Mouse (Mus musculus) neural tube, embryonic 15.5 days (tissue): Measurements from ENCODE around the gene Fbxl15. TPM values are rescaled to one million over a fixed set of nuclear protein-coding genes. Genes with fewer than 3 reads are reported as not detected.

Experiments used
- ATAC-seq: fragments of 200-750 bp; cut with Nextera tagmentation; 2 replicates; pipeline ENCODE4 v1.8.0; 2017; ENCODE audit warnings: mild to moderate bottlenecking, moderate TSS enrichment, moderate library complexity; ENCODE audit not compliant: low FRiP score
- H3K27ac ChIP-seq: fragments of 300-500 bp; sonication (generic); replicated peaks from 2 replicates; pipeline ENCODE4 v1.5.1; 2015; ENCODE audit warnings: mild to moderate bottlenecking, inconsistent platforms
- H3K27me3 ChIP-seq: fragments of 300-500 bp; sonication (generic); replicated peaks from 2 replicates; pipeline ENCODE4 v1.6.1; 2015; ENCODE audit warnings: inconsistent platforms
- H3K36me3 ChIP-seq: fragments of 300-500 bp; sonication (generic); 2 replicates; pipeline ENCODE4 v1.6.1; 2015; ENCODE audit warnings: inconsistent platforms
- H3K4me1 ChIP-seq: fragments of 300-500 bp; sonication (generic); 2 replicates; pipeline ENCODE4 v1.6.1; 2015; ENCODE audit warnings: inconsistent platforms
- H3K4me2 ChIP-seq: fragments of 300-500 bp; sonication (generic); 2 replicates; pipeline ENCODE4 v1.6.1; 2015; ENCODE audit warnings: inconsistent platforms, mild to moderate bottlenecking, moderate library complexity
- H3K4me3 ChIP-seq: fragments of 300-500 bp; sonication (generic); replicated peaks from 2 replicates; pipeline ENCODE4 v1.5.1; 2015; ENCODE audit warnings: mild to moderate bottlenecking, inconsistent platforms
- H3K9ac ChIP-seq: fragments of 300-500 bp; sonication (generic); replicated peaks from 2 replicates; pipeline ENCODE4 v1.6.1; 2015; ENCODE audit warnings: mild to moderate bottlenecking, inconsistent platforms
- H3K9me3 ChIP-seq: fragments of 300-500 bp; sonication (generic); replicated peaks from 2 replicates; pipeline ENCODE4 v1.6.1; 2016; ENCODE audit warnings: inconsistent platforms
- WGBS: fragments of 180-500 bp; shearing (Covaris S2); methylation state at CpG from one replicate; pipeline ENCODE4 v1.1.7; 2015; ENCODE audit warnings: mixed read lengths; 5-methylcytosine and 5-hydroxymethylcytosine counted together
- polyA plus RNA-seq: library from polyadenylated mRNA; unstranded; fragments of >200 nt; fragmentation: Nextera tagmentation; extraction: Ambion mirVana; gene quantifications from 2 replicates; pipeline ENCODE4 v1.2.1, GENCODE M21; 2015

Gene Fbxl15
- polyA plus RNA-seq, 1 experiment from 2014 or later, result 52.3 TPM

DNA sequence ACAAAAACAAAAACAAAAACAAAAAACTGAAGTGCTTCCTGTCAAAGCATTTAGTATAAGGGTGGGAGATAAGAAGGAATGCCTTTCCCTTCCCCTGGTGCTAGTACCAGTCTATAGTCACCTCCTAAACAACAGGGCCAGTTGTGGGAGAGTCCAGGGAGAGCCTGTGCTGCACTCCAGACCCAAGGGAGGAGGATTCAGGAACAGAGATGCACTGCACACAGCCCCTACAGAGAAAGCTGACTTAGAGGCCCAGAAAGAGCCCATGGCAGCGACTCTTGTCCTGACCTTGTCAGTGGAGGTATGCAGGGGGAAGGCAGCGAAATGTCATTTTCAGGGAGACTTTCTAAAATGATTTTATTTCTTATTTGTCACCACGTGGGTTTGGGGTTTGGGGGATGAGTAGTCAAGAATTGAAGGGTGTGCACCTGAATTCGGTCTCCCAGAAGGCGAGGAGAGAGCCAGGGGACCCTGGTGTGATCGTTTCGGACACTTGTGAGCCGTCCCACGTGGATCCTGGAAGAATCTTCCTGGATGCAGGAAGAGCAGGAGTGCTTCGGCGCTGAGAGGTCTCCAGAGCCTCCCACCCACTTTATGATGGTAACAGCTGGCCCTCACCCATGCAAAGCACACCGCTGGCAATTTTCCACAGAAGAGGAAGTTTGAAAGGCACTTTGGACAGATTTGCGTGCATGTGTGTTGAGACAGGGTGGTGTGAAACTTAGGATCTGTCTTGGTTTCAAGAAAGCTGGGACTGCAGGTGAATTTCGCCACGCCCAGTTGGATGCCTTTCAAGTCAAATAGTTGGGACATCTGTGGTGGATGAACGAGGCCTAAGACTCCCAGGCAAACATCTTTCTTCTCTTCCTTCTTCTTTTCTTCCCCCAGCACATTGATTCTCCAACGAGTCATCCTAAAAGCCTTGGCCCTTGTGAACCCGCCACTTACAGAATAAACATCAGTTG is 24.5 kb upstream of the Fbxl15 start:
- Histone ChIP-seq H3K4me3 (peak overlapping the region; percentile 47), H3K4me1 (peaks cover 30% of the 10 kb centered on the region), H3K36me3 (no peaks in the 10 kb centered on the region), H3K9ac (0 out of 2 replicates have a peak overlapping the region, but pooled peaks have one; percentile 47), H3K27ac (no peak overlapping the region), H3K27me3 (peaks cover 41% of the 10 kb centered on the region), H3K9me3 (no peaks in the 10 kb centered on the region), H3K4me2 (peak overlapping the region; percentile 93)
- ATAC-seq, result no peak
- WGBS, result 59% methylated on average over 18 of the region's 18 CpGs

DNA sequence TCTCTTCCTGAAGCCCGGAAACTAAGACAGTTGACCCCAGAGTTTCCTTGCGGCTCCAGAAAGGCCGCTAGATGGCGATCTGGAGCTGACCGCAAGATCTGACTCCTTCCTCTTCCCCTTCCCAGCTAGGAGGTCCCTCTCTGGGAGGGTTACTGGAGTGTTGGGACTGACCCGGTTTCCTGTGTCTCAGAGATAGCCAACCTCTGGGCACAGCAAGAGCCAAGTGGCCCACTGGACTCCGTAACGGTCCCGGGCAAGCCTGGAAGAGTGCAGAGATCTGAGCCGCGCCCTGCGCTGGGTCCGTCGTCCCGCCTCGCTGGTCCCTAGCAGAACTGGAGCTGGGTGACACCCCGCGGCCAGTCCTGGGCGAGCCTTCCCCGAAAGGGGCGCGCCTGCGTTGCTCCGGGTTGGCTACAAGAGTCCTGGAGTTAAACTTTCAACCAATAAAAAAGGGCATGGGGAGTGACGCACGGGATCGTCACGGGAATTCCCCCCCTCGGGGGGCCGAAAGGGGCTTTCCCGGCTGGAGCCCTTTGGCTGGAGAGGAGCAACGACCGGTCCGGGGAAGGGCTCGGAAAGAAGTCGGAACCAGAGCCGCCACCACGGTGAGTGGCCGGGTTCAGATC is 23.7 kb upstream of the Fbxl15 start, which contains the start of gene Nfkb2:
Nfkb2 (plus strand) TSS at position 105 of the 626 bp plus-strand sequence.
- H3K9ac ChIP-seq, result peak within 1 kb of the TSS; percentile 47
- peaks cover 42% of the 10 kb centered on the region for H3K27me3 ChIP-seq
- WGBS, result under 1% methylated on average over 39 of the region's 39 CpGs
- no peaks in the 10 kb centered on the region for H3K36me3 ChIP-seq
- H3K4me1 ChIP-seq, result peaks cover 37% of the 10 kb centered on the region
- H3K27ac ChIP-seq, result peak within 1 kb of the TSS; percentile 68
- ATAC-seq, result peak; percentile 67
- H3K9me3 ChIP-seq, result no peaks in the 10 kb centered on the region
- H3K4me2 ChIP-seq, result peak within 1 kb of the TSS; percentile 93
- H3K4me3 ChIP-seq, result peak within 1 kb of the TSS; percentile 47

DNA sequence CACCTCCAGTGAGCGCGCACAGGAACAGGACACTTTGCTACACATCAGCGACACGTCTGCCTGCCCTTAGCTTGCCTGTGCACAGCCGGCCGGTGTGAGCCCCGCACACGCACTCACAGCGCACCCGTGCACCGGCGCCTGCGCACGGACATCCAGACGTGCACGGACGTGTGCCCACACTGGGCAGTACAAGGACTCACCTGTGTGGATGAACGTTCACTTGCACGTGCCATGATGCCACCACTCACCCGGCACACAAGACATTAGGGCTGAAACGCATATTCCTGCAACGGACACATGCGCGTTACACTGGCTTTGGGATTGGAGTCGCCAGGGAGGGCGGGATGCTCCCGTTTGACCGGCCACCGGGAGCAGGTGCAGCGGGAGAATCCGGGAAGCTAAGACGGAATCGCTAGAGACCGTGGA is 23.1 kb upstream of the Fbxl15 start:
- Histone ChIP-seq H3K36me3 (no peaks in the 10 kb centered on the region), H3K27ac (peak overlapping the region; percentile 62), H3K4me2 (peak overlapping the region; percentile 93), H3K9ac (peak overlapping the region; percentile 44), H3K27me3 (peaks cover 42% of the 10 kb centered on the region), H3K9me3 (no peaks in the 10 kb centered on the region), H3K4me3 (peak overlapping the region; percentile 47), H3K4me1 (peaks cover 39% of the 10 kb centered on the region)
- no peak for ATAC-seq
- WGBS, result under 1% methylated on average over 34 of the region's 34 CpGs

DNA sequence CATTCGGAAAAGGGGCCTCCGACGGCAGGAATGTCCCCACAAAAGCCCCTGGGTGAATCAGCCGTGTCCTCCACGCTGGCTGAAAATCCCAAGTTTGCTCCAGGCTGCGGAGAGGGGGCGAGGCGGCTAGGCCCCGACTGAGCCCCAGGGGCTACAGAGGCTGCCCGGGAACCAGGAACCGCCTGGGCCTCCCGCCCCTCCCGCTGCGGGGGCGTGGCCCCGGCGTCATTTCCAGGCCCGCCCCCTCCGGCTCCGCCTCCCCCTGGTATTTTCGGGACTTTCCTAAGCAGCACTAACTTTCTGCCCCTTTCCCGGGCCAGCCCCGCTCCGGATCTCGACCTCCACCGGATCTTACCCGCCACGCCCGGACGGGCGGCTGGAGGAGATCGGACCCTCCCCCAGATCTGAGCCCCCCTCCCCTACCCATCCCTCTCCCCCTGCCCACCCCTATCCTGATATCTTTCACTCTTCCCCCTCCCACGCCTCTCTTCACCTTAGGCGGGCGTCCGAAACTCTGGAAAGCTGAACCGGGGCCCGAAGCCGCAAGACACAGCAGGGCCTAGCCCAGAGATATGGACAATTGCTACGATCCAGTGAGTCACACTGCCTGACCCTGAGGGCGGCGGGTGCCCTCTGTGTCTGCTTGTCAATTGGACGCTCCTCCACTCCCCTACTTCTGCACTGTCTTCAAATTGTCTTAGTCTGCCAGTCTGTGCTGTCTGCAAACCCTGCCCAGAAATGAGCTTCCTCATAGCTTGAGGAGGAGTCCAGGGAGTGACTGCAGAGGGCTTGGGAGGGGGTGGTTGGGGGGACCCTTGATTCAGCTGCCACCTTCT is 22.3 kb upstream of the Fbxl15 start:
- H3K27ac ChIP-seq, result no peak overlapping the region
- ATAC-seq, result no peak
- peaks cover 39% of the 10 kb centered on the region for H3K4me1 ChIP-seq
- peak overlapping the region; percentile 44 for H3K9ac ChIP-seq
- H3K36me3 ChIP-seq, result no peaks in the 10 kb centered on the region
- H3K4me3 ChIP-seq, result peak overlapping the region; percentile 47
- H3K9me3 ChIP-seq, result no peaks in the 10 kb centered on the region
- H3K4me2 ChIP-seq, result peak overlapping the region; percentile 93
- peaks cover 42% of the 10 kb centered on the region for H3K27me3 ChIP-seq
- 2% methylated on average over 41 of the region's 43 CpGs for WGBS

DNA sequence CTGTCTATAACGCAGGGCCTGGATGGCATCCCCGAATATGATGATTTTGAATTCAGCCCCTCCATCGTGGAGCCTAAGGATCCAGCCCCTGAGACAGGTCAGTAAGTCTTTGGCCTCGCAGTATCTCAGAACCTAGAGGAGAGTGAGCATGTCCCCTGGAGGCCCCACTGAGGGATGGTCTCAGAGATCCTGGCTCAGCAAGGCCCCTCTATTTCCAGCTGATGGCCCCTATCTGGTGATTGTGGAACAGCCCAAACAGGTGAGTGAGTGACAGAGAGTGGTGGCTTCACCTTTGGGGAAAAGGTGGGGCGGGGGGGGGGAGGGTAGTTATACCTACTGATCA is 21.7 kb upstream of the Fbxl15 start:
- peak overlapping the region; percentile 93 for H3K4me2 ChIP-seq
- H3K9ac ChIP-seq, result 0 out of 2 replicates have a peak overlapping the region, but pooled peaks have one; percentile 44
- no peaks in the 10 kb centered on the region for H3K9me3 ChIP-seq
- WGBS, result 56% methylated on average over 5 of the region's 5 CpGs
- ATAC-seq, result no peak
- H3K4me3 ChIP-seq, result peak overlapping the region; percentile 47
- H3K4me1 ChIP-seq, result peaks cover 39% of the 10 kb centered on the region
- no peak overlapping the region for H3K27ac ChIP-seq
- H3K36me3 ChIP-seq, result peaks cover 2% of the 10 kb centered on the region; the same call in 1 of the 2 replicates
- peaks cover 42% of the 10 kb centered on the region for H3K27me3 ChIP-seq

DNA sequence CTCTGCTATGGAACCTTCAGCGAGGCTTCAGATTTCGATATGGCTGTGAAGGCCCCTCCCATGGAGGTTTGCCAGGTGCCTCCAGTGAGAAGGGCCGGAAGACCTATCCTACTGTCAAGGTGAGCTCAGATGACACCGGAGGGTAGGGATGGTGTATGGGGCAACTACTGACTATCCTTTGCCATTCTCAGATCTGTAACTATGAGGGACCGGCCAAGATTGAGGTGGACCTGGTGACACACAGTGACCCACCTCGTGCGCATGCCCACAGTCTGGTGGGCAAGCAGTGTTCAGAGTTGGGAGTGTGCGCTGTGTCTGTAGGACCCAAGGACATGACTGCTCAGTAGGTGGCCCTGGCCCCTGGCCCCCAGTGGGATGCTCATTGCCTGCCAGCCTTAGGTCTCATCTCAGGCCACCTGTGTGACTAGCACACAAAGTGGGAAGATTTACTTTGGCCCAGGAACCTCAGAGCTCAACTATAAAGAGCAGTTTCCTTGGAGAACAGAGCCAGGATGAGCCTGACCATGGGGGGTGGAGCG is 21.2 kb upstream of the Fbxl15 start:
- H3K4me2 ChIP-seq, result no peak overlapping the region
- no peak overlapping the region for H3K4me3 ChIP-seq
- peaks cover 42% of the 10 kb centered on the region for H3K27me3 ChIP-seq
- no peak overlapping the region for H3K27ac ChIP-seq
- no peak overlapping the region for H3K9ac ChIP-seq
- WGBS, result 88% methylated on average over 9 of the region's 9 CpGs
- peaks cover 8% of the 10 kb centered on the region; the same call in 1 of the 2 replicates for H3K36me3 ChIP-seq
- no peak for ATAC-seq
- no peaks in the 10 kb centered on the region for H3K9me3 ChIP-seq
- peaks cover 39% of the 10 kb centered on the region for H3K4me1 ChIP-seq

DNA sequence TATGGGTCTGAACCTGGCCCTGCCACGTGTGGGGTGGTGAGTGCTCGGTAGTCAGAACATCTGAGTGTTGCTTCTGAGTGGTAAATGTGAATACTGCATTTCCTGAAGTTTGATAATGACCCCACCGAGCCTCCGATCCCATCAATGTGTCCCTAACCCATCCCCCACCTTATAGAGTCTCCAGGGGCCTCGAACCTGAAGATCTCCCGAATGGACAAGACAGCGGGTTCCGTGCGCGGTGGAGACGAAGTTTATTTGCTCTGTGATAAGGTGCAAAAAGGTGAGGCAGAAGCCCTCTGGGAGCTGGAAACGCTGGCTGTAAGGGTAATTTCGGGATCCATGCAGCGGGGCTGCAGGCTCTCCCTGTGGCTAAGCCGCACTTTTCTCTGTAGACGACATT is 20.2 kb upstream of the Fbxl15 start:
- H3K9ac ChIP-seq, result no peak overlapping the region
- peaks cover 39% of the 10 kb centered on the region for H3K4me1 ChIP-seq
- H3K4me2 ChIP-seq, result no peak overlapping the region
- peaks cover 16% of the 10 kb centered on the region for H3K36me3 ChIP-seq
- H3K9me3 ChIP-seq, result no peaks in the 10 kb centered on the region
- peaks cover 47% of the 10 kb centered on the region for H3K27me3 ChIP-seq
- WGBS, result 79% methylated on average over 16 of the region's 16 CpGs
- H3K27ac ChIP-seq, result no peak overlapping the region
- no peak for ATAC-seq
- H3K4me3 ChIP-seq, result no peak overlapping the region

DNA sequence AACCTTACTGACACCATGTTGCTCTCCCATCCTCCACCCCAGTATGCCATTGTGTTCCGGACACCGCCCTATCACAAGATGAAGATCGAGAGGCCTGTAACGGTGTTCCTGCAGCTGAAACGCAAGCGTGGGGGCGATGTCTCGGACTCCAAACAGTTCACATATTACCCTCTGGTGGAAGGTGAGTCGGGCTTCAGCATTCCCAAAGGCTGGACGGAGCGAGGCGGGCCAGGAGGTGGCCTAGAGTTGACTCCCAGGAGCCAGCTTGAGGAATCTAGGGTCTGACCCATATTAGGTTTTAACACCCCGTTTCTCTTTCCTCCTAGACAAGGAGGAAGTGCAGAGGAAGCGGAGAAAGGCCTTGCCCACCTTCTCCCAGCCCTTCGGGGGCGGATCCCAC is 19.7 kb upstream of the Fbxl15 start:
- 61% methylated on average over 16 of the region's 16 CpGs for WGBS
- peak overlapping the region; percentile 92 for H3K4me2 ChIP-seq
- no peaks in the 10 kb centered on the region for H3K9me3 ChIP-seq
- peak overlapping the region; percentile 58; the same call in 1 of the 2 replicates for H3K9ac ChIP-seq
- peaks cover 21% of the 10 kb centered on the region for H3K36me3 ChIP-seq
- H3K27me3 ChIP-seq, result peaks cover 51% of the 10 kb centered on the region
- H3K4me3 ChIP-seq, result peak overlapping the region; percentile 47
- ATAC-seq, result no peak
- H3K27ac ChIP-seq, result no peak overlapping the region
- H3K4me1 ChIP-seq, result peaks cover 39% of the 10 kb centered on the region

DNA sequence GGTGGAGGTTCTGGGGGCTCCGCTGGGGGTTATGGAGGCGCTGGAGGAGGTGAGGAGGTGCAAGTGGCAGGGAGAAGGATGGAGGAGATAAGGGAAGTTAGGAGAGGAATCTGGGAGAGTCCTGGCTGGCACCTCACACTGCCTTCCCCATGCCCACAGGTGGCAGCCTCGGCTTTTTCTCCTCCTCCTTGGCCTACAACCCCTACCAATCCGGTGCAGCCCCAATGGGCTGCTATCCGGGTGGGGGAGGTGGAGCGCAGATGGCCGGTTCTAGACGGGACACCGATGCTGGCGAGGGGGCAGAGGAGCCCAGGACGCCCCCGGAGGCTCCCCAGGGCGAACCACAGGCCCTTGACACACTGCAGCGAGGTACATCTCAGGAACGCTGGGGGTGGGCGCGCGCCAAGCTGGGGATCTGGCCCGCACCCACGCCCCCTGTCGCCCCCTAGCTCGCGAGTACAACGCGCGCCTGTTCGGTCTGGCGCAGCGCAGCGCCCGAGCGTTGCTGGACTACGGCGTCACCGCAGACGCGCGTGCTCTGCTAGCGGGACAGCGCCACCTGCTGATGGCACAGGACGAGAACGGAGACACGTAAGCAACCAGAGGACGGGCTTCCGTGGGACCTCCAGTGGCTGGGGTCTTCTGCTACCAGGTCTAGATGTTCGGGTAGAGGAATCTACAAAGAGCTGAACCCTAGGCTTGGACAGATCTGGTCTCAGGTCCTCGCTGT is 19.1 kb upstream of the Fbxl15 start:
- Histone ChIP-seq H3K9me3 (no peaks in the 10 kb centered on the region), H3K4me1 (peaks cover 35% of the 10 kb centered on the region), H3K4me2 (peak overlapping the region; percentile 92), H3K27ac (no peak overlapping the region), H3K27me3 (peaks cover 56% of the 10 kb centered on the region), H3K9ac (peak overlapping the region; percentile 58), H3K36me3 (peaks cover 25% of the 10 kb centered on the region), H3K4me3 (peak overlapping the region; percentile 47)
- ATAC-seq, result peak; percentile 71
- 2% methylated on average over 47 of the region's 47 CpGs for WGBS

DNA sequence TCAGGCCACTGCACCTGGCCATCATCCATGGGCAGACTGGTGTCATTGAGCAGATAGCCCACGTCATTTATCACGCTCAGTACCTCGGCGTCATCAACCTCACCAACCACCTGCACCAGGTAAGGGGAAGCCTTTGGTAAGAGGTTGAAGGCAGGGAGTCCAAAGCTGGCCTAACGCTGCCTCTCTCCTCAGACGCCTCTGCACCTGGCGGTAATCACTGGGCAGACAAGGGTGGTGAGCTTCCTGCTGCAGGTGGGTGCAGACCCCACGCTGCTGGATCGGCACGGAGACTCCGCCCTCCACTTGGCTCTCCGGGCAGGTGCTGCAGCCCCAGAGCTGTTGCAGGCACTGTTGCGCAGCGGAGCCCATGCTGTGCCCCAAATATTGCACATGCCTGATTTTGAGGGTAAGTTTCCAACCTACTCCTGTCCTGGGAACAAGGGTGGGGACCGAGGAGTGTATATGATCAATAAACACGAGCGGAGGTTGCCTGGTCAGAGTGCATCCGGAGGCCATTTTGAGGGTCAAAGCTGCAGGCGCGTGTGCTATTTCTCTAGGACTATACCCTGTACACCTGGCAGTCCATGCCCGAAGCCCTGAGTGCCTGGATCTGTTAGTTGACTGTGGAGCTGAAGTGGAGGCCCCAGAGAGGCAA is 18.2 kb upstream of the Fbxl15 start:
- Histone ChIP-seq H3K4me2 (0 out of 2 replicates have a peak overlapping the region, but pooled peaks have one; percentile 92), H3K9me3 (no peaks in the 10 kb centered on the region), H3K4me1 (peaks cover 26% of the 10 kb centered on the region), H3K4me3 (no peak overlapping the region), H3K36me3 (peaks cover 29% of the 10 kb centered on the region), H3K9ac (no peak overlapping the region), H3K27me3 (peaks cover 59% of the 10 kb centered on the region), H3K27ac (no peak overlapping the region)
- WGBS, result 82% methylated on average over 21 of the region's 21 CpGs
- no peak for ATAC-seq
